ENCODE assay signal across 15 mouse cellular contexts in the genomic region with DNA sequence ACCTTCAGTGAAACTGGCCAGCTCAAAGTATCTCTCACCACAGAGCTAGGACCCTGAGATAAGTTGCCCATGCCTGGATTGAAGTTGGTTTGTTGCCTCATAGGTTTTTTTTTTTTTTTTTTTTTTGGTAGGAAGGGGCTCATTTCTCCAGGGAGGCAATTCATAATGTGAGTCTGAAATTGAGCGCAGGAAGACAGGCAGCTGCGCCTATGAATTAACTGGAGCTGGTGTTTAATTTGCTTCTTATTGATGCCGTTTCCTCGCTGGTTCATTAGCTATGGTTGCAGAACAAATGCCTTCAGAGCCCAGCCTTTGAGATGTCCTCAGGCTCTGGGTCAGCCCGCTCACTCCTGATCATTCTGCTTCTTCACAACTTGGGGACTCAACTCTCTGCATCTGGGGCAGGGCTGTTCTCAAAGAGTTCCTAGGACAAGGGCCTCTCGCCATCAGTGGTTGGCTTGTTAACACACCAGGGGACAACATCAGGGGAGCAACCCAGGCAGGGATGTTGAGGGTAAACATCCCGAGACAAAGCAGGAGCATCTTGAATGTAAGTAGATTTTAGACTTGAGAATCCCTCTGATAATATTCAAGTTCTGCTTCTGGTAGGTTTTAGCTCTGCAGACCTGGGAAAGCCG.
"Had no signal": no experiment of that assay in that cellular context is flagged by ENCODE, and none has a peak within 500 bp of the region (broad histone marks: within the 10 kb centered on the region; RNA-seq: fewer than 3 reads in every experiment).

No protein-coding gene starts in this region.

- H3K27ac ChIP-seq: kidney, postnatal 0 days; layer of hippocampus, adult 2 months; limb, embryonic 13.5 days; liver, embryonic 14.5 days; neural tube, embryonic 15.5 days had no signal

- H3K4me3 ChIP-seq: layer of hippocampus, adult 2 months; limb, embryonic 13.5 days; myocyte; neural tube, embryonic 15.5 days had no signal

- H3K9ac ChIP-seq: limb, embryonic 13.5 days; liver, embryonic 14.5 days; neural tube, embryonic 15.5 days had no signal

- H3K4me1 ChIP-seq: limb, embryonic 13.5 days had no signal

- H3K36me3 ChIP-seq: limb, embryonic 13.5 days; neural tube, embryonic 15.5 days had no signal

- H3K27me3 ChIP-seq: limb, embryonic 13.5 days; neural tube, embryonic 15.5 days had no signal

- DNase-seq: kidney, adult 11 months; kidney, adult 9 months; kidney, postnatal 4 days; left cerebral cortex, postnatal 4 days; lung, adult 18-20 months; right cerebral cortex, postnatal 4 days; spleen, adult 18-20 months; thymus, adult 18-20 months; thymus, postnatal 14 days had no signal

- H3K9me3 ChIP-seq: limb, embryonic 13.5 days; neural tube, embryonic 15.5 days had no signal

- H3K4me2 ChIP-seq: limb, embryonic 13.5 days; neural tube, embryonic 15.5 days had no signal
